Mouse (Mus musculus) layer of hippocampus, adult 9-10 months (tissue): Measurements from ENCODE around the gene Ubtd1.

Experiments
- DNase-seq: peaks from one replicate; pipeline ENCODE4 v3.0.0; 2022; ENCODE audit warnings: low spot score

Ubtd1 gene

DNA sequence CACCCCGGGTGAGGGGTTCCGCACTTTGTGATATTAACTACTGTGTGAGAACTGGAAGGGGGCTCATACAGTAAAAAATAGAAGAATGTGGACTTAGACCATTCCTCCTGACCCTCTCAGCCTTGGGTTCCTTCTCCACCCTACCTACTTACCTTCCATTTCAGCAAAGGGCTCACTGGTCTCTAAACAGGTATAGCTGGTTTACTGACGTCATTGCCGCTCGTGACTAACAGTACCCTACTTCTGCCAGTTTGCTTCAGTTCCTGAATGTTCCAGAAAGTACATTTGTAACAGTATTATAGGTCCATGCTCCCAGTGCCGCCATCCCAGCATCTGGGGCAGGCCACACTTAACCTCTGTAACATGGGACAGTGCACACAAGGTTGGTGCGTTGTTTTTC lies 12.5 kb downstream of the Ubtd1 start:
- no peak for DNase-seq

- no peak for DNase-seq
These were observed 13.9 kb downstream of the Ubtd1 start for GRCm38 (mm10) chr19:41995483-41995882.

DNA sequence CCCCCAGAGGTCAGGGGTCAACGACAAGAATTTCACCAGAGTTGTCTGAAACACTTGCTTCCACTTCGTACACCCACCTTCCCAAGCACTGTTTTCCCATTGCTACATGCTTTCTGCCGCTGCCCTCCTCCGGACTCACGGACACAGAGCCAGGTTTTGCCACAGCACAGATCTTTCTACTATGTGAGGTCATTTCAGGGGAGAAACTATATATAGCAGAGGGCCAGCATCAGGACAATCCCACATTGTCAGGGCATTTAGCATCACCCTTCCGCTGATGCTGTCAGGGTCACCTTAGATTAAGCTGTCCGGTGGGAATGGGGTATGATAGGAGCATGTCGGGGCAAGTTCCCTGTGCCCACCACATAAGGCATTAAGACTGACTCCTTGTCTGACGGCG lies 15.5 kb downstream of the Ubtd1 start:
- DNase-seq: no peak

DNA sequence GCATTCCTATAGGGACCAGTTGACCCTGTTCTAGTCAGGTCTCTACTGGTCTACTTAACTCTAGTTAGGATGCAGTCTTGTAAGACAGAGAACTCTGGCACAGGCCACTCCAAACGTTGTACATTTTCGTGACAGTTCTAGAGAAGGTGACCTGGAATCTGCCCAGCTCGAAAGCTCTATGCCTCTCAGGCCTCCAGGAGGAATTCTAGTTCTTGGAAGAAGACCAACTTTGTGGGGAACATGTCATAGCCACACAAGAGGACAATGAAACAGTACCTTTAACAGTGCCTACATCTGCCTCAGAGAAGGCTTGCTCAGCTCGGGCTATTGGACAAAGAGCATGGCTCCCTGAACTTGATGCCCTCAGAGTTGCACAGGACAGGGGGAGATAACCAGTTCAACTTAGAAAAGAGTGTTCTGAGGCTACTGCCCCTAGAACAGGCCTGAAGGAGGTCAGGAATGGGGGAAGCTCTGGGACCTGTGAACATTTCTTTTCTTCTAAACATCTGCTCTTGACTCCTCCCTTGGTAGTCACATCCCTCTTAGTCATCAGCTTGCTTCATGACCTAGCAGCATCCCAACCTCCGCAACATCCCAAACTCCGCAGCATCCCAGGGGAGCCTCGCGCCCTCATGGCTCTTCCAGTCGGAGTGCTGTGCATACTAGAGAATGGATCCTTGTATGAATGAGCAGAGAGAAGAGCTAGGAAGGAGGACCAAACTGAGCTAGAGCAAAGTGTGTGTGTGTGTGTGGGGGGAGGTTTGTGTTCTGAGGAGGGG lies 17.4 kb downstream of the Ubtd1 start:
- DNase-seq: no peak

DNA sequence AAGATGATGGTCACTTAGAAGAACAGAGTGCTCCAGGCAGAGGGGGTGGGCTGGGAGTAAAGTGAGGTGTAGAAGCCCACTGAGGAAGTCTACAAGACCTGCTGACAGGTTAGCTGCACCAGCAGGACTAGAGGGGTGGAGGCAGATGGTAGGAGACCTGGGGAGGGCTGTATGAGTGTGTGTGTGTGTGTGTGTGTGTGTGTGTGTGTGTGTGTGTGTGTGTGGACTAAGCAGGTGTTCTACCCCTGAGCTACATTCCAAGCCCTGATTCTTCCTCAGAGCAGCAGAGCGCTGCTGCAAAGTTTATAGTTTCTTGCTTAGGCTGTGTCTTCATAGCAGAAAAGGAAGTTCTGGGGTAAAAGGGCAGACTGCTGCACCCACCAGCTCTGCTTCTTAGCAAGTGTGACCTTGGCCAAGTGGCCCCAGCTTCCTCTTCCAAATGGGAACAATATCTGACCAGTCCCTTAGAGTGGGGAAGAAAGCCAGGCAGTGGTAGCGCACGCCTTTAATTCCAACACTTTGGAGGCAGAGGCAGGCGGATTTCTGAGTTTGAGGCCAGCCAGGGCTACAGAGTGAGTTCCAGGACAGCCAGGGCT lies 18.2 kb downstream of the Ubtd1 start:
- DNase-seq: no peak

- no peak for DNase-seq
These were observed 18.9 kb downstream of the Ubtd1 start for GRCm38 (mm10) chr19:42000446-42000958.

GRCm38 (mm10) chr19:42001253-42001980 lies 19.9 kb downstream of the Ubtd1 start:
- DNase-seq: no peak

DNA sequence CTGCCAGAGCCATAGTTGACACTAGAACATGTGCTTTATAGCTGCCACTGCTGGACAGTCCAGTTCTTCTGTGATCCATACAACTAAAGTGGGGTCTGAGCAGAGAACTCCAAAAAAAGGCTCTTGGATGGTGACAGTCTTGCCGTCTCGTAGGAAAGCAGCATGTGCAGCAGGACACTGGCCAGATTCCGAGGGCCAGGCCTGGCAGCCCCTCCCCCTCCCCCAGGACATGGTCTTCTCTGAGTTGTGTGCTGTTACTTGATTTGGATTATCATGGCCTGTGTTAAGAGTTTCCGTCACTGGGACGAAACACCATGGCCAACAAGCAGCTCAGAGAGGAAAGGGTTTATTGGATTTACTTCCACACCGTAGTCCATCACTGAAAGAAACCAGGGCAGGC lies 22.7 kb downstream of the Ubtd1 start:
- no peak for DNase-seq

GRCm38 (mm10) chr19:42005616-42006015 lies 24.1 kb downstream of the Ubtd1 start:
- DNase-seq: no peak

DNA sequence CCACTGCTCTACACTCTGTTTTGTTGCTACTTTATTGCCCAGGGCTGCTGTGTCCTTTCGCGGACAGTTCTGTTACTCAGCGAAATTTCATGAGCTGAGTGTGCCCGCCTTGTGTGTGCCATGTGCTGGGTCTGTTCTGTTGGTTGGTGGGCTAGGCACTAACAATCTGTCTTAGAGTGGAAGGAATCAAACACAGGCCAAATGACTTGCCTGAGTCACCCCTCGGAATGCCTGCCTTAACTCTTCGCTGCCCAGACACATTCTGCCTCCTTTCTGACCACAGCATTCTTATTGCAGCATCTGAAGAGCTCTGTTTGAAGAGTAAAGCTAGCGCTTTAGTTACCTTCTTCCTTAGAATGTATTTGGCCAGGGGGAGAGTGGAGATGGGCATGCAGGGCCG lies 25.0 kb downstream of the Ubtd1 start:
- no peak for DNase-seq

DNA sequence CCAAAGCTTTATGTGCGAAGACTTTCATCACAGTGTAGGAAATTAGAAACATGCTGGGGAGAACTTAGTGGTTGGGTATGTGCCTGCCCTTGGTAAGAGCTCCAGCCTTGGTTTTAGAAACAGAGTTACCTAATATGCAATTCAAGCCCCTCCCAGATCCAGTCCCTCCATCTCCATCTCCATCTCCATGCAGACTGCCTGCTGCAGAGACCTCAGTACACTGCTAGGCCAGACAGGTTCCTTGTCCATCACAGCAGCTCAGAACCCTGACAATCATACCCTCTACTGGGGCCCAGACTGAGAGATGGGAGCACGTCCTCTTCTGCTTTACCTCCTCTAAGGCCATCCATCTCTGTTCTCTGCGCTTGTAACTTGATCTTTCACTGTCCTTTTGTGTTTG lies 27.0 kb downstream of the Ubtd1 start:
- DNase-seq: no peak

GRCm38 (mm10) chr19:42009067-42009466 lies 27.5 kb downstream of the Ubtd1 start:
- no peak for DNase-seq

- no peak for DNase-seq
These were observed 28.9 kb downstream of the Ubtd1 start for GRCm38 (mm10) chr19:42010436-42010835.

- DNase-seq: no peak
These were observed 29.6 kb downstream of the Ubtd1 start for GRCm38 (mm10) chr19:42011123-42011522.

- DNase-seq: no peak
These were observed 32.8 kb downstream of the Ubtd1 start for GRCm38 (mm10) chr19:42014231-42014825.

DNA sequence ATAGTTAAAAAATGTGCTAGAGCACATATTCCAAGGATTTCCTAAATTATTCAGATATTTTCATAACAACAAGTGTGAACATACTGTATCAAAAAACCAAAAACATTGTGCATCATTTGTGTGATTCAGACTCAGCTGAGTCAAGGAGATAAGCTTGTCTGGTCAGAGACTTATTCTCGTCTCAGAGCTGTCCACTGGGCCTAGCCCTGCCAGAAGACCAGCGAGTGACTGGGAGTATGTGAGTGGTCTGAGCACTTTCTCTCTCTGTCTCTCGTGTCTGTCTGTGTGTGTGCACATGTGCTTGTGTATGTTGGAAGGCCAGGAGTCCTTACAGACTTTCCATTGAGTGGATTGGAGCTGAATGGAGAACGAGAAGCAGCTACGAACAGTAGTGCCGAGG lies 33.4 kb downstream of the Ubtd1 start:
- no peak for DNase-seq

- DNase-seq: no peak
These were observed 34.7 kb downstream of the Ubtd1 start for GRCm38 (mm10) chr19:42016251-42016650.

DNA sequence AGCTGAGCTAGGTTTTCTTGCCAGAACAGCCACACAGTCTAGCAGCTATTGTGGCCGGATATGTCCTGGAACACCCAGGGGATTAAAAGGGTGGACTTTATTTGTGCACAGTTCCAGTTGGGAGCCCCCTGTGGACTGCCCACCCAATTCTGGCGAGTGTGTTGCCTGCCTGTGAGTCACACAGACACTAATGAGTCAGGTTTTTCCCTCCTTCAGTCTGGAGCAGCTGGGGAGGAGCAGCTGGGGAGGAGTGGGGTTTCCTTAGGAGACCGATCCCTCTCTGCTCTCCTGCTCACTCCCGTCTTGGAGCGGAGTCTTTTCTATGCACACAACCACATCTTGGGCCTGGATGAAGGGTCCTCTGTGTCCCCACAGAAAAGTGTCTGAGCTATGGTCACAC lies 35.3 kb downstream of the Ubtd1 start:
- no peak for DNase-seq

- peak; percentile 33 for DNase-seq
These were observed 36.1 kb downstream of the Ubtd1 start for GRCm38 (mm10) chr19:42017399-42018247.

DNA sequence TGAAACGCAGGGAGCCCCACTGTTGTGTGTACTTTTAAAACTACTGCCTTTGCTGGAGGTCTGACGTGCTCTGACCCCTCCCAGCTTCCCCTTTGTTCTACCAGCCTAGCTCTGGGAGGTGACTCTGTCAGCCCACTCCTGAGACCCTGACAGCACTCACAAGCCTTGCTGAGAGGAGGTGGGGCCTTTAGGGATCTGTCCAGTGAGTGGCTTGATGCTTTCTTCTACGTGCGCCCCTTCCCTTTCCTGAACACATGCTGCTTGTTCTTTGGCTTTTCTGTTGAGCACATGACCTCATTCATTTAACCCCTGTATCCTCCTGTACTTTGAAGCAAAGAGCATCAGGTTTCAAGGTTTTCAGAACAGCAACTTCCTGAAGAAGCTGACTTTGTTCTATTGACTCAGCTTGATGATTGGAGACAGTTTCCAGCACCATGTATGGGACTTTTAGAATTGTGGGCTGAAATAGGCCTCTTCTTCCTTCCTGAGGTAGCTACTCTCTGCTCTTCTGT lies 37.5 kb downstream of the Ubtd1 start:
- DNase-seq: no peak
